Mouse (Mus musculus) testis, postnatal 10 days (tissue): Measurements from ENCODE around the gene Cdc34.

Experiments
- DNase-seq: peaks from one replicate; pipeline ENCODE4 v3.0.0; 2021; ENCODE audit warnings: low spot score

The Cdc34 gene

DNA sequence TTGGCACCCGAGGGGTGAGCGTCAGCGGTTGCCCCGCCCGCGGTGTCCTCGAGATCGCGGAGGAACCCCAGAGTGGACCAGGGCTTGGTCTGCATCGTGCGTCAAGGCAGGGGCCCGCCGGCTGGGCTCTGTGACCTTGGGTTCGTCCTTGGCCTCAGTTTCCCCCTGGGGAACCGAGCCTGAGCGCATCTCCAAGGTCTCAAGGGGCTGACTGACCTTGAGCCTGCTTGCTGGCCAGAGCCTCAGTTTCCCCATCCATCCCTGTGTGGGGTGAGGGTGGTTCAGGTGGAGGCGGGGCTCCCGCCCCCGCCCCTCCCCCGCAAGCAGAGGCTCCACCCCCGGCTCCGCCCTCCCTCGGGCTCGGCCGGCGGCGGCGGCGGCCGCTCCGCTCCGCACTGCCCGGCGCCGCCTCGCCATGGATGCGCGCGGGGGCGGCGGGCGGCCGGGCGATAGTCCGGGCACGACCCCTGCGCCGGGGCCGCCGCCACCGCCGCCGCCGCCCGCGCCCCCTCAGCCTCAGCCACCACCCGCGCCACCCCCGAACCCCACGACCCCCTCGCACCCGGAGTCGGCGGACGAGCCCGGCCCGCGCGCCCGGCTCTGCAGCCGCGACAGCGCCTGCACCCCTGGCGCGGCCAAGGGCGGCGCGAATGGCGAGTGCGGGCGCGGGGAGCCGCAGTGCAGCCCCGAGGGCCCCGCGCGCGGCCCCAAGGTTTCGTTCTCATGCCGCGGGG lies 34.4 kb downstream of the Cdc34 start, which contains the start of gene Hcn2:
Gene Hcn2 (plus strand): TSS at position 381 of the 734 bp plus-strand sequence.
- no peak for DNase-seq

DNA sequence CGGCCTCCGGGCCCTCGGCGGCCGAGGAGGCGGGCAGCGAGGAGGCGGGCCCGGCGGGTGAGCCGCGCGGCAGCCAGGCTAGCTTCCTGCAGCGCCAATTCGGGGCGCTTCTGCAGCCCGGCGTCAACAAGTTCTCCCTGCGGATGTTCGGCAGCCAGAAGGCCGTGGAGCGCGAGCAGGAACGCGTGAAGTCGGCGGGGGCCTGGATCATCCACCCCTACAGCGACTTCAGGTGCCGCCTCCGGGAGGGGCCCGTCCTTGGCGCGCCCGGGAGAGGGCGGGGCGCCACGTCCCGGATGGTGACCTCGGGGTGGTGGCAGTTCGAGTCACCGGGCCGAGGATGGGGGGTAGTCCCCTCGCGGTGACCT lies 35.0 kb downstream of the Cdc34 start:
- no peak for DNase-seq

DNA sequence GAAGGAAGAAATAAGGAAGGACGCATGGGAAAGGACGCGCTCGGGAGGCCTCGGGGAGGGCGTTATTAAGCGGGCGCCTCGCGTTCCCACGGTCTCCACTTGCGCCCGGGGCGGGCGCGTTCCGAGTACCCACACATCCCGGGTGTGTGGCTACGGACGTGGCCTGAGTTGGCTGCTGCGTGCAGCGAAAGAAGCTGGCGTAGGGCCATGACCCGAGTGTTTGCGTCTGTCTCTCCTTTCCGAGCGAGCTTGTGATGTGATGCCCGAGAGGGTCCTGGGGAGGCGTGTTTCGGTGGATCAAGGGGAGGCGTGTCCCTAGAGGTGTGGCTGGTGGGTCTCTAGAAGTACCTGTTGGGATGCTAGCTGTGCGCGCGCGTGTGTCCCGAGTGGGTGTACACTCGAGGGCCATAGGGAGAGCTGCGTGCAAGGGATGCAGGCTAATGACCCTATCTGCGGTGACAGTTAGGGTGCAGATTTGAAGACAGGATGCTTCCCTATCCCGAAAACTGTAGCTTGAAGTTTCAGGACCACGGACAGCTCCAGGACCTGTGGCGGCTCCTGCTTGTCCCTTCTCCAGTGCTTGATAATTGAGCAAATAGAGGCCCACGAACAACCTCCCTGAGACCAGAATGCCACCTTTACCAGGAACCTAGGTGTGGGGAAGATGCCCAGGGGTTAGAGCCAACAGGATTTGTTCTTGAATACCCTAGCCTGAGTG lies 35.8 kb downstream of the Cdc34 start:
- peak; percentile 90 for DNase-seq

DNA sequence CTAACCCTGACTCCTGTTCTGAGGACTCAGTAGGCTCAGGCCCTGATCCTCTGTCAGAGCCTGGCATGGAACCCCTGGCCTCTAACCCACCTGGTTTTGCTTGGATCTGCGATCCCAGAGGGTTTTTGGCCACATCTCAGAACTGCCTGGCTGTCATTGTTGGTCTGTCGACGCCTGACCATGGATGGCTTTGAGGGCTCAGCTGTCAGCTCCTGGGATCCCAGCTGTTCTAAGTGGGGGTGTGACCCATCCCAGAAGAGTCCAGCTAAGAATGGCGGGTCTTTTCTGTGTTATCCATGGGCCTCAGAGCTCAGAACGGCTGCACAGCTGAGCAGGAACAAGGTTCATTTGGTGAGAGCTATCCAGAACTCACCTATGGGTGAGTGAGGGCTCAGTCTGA lies 39.1 kb downstream of the Cdc34 start:
- no peak for DNase-seq

DNA sequence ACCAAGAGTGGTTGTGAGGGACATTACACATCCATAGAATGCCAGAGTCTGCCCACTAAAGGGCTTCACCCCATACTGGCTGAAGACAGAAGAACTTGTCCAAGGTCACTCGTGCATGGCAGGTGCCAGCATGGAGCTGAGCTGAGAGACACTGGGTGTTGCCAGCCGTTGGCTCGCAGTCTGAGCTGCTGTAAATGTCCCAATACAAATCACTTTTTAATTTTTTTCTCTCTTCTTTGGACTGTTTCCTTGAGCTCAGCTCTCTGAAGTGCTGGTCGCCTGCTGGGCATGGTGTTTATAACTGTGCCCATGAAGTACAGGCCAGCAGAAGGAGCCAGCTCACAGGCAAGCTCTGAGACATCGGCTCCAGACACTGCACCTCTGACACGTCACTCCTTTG lies 41.1 kb downstream of the Cdc34 start:
- no peak for DNase-seq

DNA sequence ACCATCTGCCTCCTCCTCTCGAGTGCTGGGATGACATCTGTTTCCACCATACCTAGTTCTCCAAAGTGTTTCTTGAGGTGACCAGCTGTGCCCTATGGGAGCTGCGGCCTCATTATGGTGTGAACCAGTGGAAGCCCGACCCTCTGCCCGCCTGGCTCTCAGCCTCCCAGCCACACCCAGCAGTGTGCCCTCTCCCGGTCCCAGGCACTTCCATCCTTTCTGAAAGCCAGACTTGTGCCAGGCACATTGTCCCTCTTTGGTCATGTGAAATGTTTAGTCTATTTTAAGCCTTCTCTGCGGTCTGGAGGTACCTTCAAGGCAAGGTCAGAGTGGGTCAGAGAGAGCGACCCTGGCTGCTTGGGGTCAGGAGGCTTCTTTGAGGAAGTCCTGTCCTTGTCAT lies 41.7 kb downstream of the Cdc34 start:
- no peak for DNase-seq

GRCm38 (mm10) chr10:79726090-79726489 lies 44.1 kb downstream of the Cdc34 start:
- peak; percentile 71 for DNase-seq

DNA sequence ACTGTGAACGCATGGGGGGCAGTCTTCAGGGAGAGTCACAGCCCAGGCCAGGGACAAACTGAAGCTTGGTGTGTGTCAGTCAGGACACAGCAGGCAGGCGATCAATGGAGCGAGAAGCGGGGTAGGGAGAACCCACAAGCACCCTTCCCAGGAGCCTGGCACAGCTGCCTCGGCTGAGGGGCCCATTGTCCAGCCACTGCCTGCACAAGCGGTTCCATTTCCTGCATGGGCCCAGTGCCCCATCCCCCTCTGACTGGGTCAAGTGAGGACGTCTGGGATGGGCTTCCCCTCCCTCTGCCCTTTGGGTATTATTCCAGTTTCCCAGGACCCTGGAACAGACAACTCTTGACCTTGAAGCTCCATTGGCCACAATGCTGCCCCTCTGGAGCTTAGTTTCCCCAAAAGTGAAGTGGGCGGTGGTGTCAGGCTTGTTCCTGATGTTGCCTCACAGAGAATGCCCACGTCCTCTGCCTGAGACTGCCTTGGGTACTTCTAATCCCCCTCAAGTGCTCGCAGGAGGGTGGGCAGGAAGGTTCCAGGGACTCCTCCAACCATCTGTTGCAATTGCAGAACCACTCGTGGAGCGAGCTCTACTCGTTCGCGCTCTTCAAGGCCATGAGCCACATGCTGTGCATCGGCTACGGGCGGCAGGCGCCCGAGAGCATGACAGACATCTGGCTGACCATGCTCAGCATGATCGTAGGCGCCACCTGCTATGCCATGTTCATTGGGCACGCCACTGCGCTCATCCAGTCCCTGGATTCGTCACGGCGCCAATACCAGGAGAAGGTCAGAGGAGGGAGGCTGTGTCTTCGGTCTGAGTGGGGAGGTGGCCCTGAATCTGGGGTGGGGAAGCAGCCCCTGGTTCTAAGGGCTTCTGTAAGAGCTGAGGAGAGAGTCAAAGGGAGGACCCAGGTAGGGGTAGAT lies 46.6 kb downstream of the Cdc34 start:
- no peak for DNase-seq

DNA sequence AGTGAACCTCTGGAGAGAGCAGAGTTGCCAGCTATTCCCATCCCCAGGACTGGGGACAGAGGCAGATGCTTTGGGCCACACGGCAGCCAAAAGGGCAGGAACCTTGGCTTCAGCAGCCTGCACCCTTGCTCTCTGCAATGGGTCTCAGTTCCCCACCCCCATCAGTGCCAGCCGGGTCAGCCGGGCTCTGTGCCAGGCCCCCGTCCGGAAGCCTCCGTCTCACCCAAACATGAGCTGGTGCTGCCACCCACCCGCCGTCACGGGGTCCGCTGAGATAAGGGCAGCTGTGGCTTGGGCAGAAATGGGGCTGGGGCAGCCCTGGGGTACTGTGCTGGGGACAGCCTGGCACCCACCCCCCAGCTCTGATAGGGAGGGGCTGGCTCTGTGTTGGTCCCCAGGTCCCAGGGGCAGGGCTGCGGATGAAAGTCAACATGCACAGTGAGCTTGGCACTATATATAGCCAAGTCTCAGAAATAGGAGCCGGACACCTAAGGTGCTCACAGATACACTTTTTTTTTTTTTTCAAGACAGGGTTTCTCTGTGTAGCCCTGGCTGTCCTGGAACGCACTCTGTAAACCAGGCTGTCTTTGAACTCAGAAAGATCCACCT lies 47.5 kb downstream of the Cdc34 start:
- no peak for DNase-seq

GRCm38 (mm10) chr10:79732500-79732899 lies 50.5 kb downstream of the Cdc34 start:
- no peak for DNase-seq

- DNase-seq: no peak
These were observed 51.9 kb downstream of the Cdc34 start for GRCm38 (mm10) chr10:79733847-79734246.

DNA sequence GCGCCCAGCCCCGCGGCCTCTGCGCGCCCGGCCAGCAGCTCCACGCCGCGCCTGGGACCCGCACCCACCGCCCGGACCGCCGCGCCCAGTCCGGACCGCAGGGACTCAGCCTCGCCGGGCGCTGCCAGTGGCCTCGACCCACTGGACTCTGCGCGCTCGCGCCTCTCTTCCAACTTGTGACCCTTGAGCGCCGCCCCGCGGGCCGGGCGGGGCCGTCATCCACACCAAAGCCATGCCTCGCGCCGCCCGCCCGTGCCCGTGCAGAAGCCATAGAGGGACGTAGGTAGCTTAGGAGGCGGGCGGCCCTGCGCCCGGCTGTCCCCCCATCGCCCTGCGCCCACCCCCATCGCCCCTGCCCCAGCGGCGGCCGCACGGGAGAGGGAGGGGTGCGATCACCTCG lies 53.4 kb downstream of the Cdc34 start:
- DNase-seq: no peak

- no peak for DNase-seq
These were observed 54.7 kb downstream of the Cdc34 start for GRCm38 (mm10) chr10:79736706-79737105.
